Mouse (Mus musculus) liver, embryonic 11.5 days (tissue): ENCODE data around the gene Per1. TPM values are rescaled to one million over a fixed set of nuclear protein-coding genes. Genes with fewer than 3 reads are reported as not detected.

ENCODE experiments used
- ATAC-seq: fragments of 200-750 bp; cut with Nextera tagmentation; replicated peaks from 2 replicates; pipeline ENCODE4 v1.8.0; 2017; ENCODE audit warnings: moderate number of reproducible peaks, mild to moderate bottlenecking, moderate TSS enrichment, moderate library complexity; ENCODE audit not compliant: low FRiP score
- DNase-seq: peaks from one replicate; pipeline ENCODE4 v3.0.0-alpha.2; 2017; ENCODE audit warnings: low spot score
- H3K27ac ChIP-seq: fragments of 300-500 bp; sonication (generic); 2 replicates; pipeline ENCODE4 v1.5.1; 2014; ENCODE audit warnings: mild to moderate bottlenecking, low read depth, low read length, control low read depth
- H3K27me3 ChIP-seq: fragments of 300-500 bp; sonication (generic); replicated peaks from 2 replicates; pipeline ENCODE4 v1.6.1; 2014; ENCODE audit warnings: low read length, mixed read lengths; ENCODE audit not compliant: control insufficient read depth, insufficient read depth
- H3K36me3 ChIP-seq: fragments of 300-500 bp; sonication (generic); 2 replicates; pipeline ENCODE4 v1.6.1; 2014; ENCODE audit warnings: mild to moderate bottlenecking, low read length, moderate library complexity, mixed read lengths; ENCODE audit not compliant: control insufficient read depth, insufficient read depth
- H3K4me1 ChIP-seq: fragments of 300-500 bp; sonication (generic); replicated peaks from 2 replicates; pipeline ENCODE4 v1.6.1; 2014; ENCODE audit warnings: low read length, mixed read lengths; ENCODE audit not compliant: control insufficient read depth, insufficient read depth
- H3K4me2 ChIP-seq: fragments of 300-500 bp; sonication (generic); 2 replicates; pipeline ENCODE4 v1.6.1; 2014; ENCODE audit warnings: mild to moderate bottlenecking, control low read depth, moderate library complexity
- H3K4me3 ChIP-seq: fragments of 300-500 bp; sonication (generic); 2 replicates; pipeline ENCODE4 v1.5.1; 2014; ENCODE audit warnings: low read depth, low read length, control low read depth
- H3K9ac ChIP-seq: fragments of 300-500 bp; sonication (generic); 2 replicates; pipeline ENCODE4 v1.6.1; 2014; ENCODE audit warnings: low read depth, low read length, control low read depth
- H3K9me3 ChIP-seq: fragments of 300-500 bp; sonication (generic); 2 replicates; pipeline ENCODE4 v1.6.1; 2016; ENCODE audit warnings: low read length, inconsistent platforms, mixed read lengths; ENCODE audit not compliant: control insufficient read depth
- WGBS: fragments of 180-500 bp; shearing (Covaris S2); extraction: QIAGEN DNeasy Blood & Tissue Kit; methylation state at CpG from one replicate; pipeline ENCODE4 v1.1.7; 2014; 5-methylcytosine and 5-hydroxymethylcytosine counted together
- polyA plus RNA-seq: library from polyadenylated mRNA; unstranded; fragments of >200 nt; fragmentation: Nextera tagmentation; extraction: Ambion mirVana; gene quantifications from 2 replicates; pipeline ENCODE4 v1.2.1, GENCODE M21; 2014

Gene Per1
- polyA plus RNA-seq, 1 experiment from 2014 or later = 6.6 TPM

DNA sequence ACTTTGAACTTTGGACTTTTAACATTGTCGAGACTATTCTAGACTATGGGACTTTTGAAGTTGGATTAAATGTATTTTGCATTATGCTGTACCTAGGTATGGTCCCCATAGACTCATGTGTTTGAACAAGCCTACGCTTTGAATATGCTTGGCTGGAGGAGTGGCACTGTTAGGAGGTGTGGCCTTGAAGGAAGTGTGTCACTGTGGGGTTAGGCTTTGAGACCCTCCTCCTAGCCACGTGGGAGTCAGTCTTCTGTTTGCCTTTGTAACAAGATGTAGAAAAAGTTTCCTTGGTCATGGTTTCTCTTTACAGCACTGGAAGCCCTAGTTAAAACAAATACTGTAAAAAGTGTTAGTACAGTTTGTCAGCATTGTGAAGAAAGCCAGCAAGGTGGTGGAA, 41.2 kb upstream of the Per1 start:
- Histone ChIP-seq H3K36me3 (peaks cover 27% of the 10 kb centered on the region; the same call in 1 of the 2 replicates), H3K27me3 (no peaks in the 10 kb centered on the region), H3K4me2 (no peak overlapping the region), H3K9me3 (no peaks in the 10 kb centered on the region), H3K4me1 (peaks cover 12% of the 10 kb centered on the region), H3K9ac (no peak overlapping the region), H3K4me3 (no peak overlapping the region), H3K27ac (no peak overlapping the region)
- no peak for ATAC-seq
- DNase-seq = no peak
- WGBS = 68% methylated on average over 3 of the region's 3 CpGs

DNA sequence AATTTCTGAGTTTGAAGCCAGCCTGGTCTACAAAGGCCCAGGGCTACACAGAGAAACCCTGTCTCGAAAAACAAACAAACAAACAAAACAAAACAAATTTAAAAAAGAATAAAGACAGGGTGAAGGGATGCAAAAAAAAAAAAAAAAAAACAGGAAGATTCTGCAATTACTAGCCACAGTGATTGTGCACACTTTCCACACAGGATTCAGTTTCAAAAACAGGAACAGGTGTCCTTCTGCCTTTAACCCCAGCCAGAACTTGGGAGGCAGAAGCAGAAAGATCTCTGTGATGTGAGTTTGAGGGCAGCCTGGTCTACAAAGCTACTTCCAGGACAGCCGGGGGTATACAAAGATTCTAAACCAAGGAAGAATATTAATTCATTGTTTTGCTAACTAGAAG, 36.8 kb upstream of the Per1 start:
- DNase-seq = no peak
- ATAC-seq = no peak
- peak overlapping the region; percentile 62 for H3K9ac ChIP-seq
- H3K9me3 ChIP-seq = no peaks in the 10 kb centered on the region
- WGBS = 66% methylated on average over 2 of the region's 2 CpGs
- peak overlapping the region; percentile 98 for H3K4me2 ChIP-seq
- H3K27ac ChIP-seq = peak overlapping the region; percentile 52; the same call in 1 of the 2 replicates
- no peaks in the 10 kb centered on the region for H3K27me3 ChIP-seq
- peaks cover 22% of the 10 kb centered on the region for H3K4me1 ChIP-seq
- peaks cover 2% of the 10 kb centered on the region; the same call in 1 of the 2 replicates for H3K36me3 ChIP-seq
- H3K4me3 ChIP-seq = peak overlapping the region; percentile 70

DNA sequence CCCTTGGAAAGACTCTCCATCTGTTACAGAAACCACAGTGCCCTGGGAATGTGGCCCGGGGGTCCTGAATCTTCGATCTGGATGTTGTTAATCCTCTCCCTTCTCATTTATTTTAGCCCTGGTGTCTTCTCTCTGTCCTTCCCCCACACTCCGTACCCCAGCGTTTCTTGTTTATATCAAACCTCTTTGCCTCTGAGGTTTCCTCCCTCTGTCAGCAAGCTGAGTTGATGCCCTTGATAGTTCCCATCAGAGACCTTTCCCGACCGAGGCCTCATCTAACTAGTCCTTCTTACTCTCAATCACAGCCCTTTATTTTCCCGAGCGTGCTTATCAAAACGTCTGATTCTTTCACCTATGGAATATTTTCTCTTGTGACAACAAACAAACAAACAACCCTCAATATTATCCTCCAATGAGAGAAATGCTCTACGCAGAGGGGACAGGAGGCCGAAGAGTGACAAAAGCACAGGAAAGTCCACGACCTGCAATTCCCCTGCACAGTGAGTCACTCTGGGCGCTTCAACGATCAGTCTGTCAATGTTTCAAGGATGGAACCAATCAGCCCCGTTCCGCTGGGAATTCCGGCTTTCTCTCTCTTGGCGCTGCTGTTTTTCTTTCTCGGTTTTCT, 36.2 kb upstream of the Per1 start:
- Histone ChIP-seq H3K4me1 (peaks cover 22% of the 10 kb centered on the region), H3K27ac (peak overlapping the region; percentile 52), H3K4me2 (peak overlapping the region; percentile 98), H3K36me3 (no peaks in the 10 kb centered on the region), H3K9me3 (no peaks in the 10 kb centered on the region), H3K9ac (peak overlapping the region; percentile 62), H3K4me3 (peak overlapping the region; percentile 70), H3K27me3 (no peaks in the 10 kb centered on the region)
- no peak for DNase-seq
- ATAC-seq = no peak
- WGBS = 1% methylated on average over 19 of the region's 19 CpGs

DNA sequence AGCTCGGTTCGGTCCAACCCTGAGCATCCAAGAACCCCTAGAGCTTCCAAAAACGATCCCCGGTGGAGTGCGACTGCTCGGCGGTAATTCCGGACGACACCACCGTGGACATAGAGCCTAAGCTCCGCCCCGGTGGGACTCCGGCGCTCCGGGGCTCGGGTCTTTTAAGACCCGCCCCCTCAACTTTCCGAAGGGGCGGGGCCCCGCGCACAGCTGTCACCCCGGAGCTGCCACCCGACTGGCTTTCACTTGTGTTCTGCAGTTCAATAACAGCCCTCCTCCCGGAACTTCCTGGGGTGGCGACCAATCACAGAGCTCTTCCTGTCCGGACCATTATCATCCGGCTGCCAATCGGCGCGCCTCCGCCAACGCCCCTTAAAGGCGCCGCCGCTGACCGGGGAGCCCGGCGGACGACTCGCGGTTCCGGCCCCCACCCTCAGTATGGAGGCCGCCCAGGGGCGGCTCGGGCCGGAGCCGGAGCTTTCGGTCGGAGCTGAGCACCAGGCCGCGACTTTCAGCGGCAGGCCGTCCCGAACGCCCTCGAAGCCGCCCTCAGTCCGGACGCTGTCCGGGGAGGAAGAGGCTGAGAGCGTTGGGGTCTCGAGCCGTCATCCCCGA, 35.6 kb upstream of the Per1 start, which contains the start of gene Borcs6:
Borcs6 (plus strand) TSS at position 361 of the 618 bp plus-strand sequence.
- under 1% methylated on average over 64 of the region's 64 CpGs for WGBS
- DNase-seq = peak; percentile 90

DNA sequence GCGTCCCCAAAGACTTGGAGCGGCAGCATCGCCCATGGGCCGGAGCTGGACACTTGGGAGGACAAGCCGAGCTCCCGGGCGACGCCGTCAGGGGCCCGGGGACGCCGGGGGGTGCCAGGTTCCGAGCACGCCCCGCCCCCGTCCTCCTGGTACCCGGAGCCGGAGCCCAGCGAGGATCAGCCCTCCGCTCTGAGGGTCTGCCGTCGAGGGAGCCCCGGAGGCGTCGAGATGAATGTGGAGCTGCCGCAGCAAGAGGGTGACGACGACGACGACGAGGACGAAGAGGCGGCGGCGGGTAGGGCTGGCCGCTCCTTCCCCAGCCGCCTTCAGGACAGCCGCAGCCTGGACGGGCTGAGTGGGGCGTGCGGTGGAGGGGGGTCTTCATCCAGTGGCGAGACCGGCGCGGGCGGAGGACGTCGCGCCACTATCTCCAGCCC, 35.0 kb upstream of the Per1 start:
- Histone ChIP-seq H3K9ac (peak overlapping the region; percentile 68), H3K9me3 (no peaks in the 10 kb centered on the region), H3K4me1 (peaks cover 28% of the 10 kb centered on the region), H3K4me2 (peak overlapping the region; percentile 98), H3K27me3 (no peaks in the 10 kb centered on the region), H3K27ac (peak overlapping the region; percentile 52), H3K36me3 (no peaks in the 10 kb centered on the region), H3K4me3 (peak overlapping the region; percentile 70)
- under 1% methylated on average over 49 of the region's 49 CpGs for WGBS
- DNase-seq = no peak
- 0 out of 2 replicates have a peak, but pooled peaks have one; percentile 1 for ATAC-seq

More for the DNA sequence above, 35.6 kb upstream of the Per1 start, which contains the start of gene Borcs6:
- ATAC-seq = peak; percentile 85
- Histone ChIP-seq H3K27ac (peak within 1 kb of the TSS; percentile 52), H3K36me3 (no peaks in the 10 kb centered on the region), H3K9ac (peak within 1 kb of the TSS; percentile 68), H3K4me2 (peak within 1 kb of the TSS; percentile 98), H3K4me3 (peak within 1 kb of the TSS; percentile 70), H3K9me3 (no peaks in the 10 kb centered on the region), H3K4me1 (peaks cover 28% of the 10 kb centered on the region), H3K27me3 (no peaks in the 10 kb centered on the region)

DNA sequence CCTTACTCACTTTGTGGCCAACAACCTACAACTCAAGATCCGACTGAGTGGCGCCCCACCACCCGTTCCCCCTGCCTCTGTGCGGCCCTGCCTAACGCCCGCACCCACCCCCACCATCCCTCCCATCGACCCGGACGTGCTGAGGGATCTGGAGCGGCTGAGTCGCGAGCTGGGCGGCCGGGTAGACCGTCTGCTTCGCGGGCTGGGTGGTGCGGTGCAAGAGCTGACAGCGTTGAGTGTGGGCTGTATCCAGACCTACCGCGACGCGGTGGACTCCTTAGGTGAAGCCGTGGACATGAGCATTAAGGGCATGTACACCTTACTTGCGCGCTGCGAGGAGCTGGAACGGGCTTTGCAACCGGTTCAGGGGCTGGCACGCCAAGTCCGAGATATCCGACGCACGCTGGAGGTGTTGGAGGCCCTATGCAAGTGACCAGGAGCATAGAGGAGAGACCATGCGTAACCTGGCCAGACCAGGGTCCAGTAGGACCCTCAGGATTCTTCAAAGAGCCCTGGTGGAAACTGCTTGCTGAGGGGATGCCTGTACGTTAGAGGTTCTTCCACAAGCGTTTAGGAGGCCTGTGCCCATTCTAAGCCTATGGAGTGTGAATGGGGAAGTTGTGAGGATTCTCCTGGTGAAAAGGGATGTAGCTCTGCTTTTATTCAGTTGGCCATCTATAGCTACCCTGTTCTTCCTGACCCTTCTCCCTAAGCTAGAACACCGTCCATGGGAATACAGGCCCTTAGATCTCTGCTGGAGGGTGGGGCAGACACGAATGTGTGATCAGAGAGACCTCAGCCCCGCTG, 34.4 kb upstream of the Per1 start:
- no peaks in the 10 kb centered on the region for H3K36me3 ChIP-seq

DNA sequence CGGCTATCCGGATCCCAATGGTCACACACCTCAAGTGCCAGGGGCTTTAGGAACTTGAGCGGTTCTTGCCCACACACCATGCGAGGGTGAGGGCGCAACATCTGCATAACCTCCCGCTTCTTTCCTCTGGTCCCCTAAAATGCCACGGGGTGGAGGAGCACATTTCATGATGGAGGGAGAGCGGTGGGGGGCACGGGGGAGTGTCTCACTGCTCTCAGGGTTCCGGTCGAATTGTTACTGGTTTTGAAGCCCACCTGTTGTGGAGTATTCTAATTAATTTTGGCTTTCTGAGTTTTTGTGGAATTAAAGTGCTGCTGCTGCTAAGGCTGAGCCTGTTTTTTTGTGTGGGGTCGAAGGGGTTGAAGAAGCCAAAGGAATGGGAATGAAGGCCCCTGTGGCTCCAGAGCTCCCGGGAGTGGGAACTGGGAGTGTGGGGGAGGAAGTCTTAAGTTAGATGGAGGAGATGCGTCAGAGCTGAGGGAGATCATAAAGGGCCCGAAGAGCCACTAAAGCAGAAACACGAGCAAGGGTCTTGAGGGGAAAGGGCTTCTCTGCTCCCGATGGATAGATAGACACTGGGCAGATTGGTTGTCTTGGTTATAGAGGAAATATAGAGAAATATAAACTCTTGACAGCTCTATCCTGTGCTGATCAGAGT, 33.6 kb upstream of the Per1 start:
- H3K4me2 ChIP-seq = peak overlapping the region; percentile 98
- no peaks in the 10 kb centered on the region for H3K36me3 ChIP-seq
- peaks cover 32% of the 10 kb centered on the region for H3K4me1 ChIP-seq
- H3K27ac ChIP-seq = no peak overlapping the region
- 20% methylated on average over 17 of the region's 17 CpGs for WGBS
- no peak for ATAC-seq
- H3K9ac ChIP-seq = peak overlapping the region; percentile 68
- no peaks in the 10 kb centered on the region for H3K27me3 ChIP-seq
- no peak for DNase-seq
- peak overlapping the region; percentile 70 for H3K4me3 ChIP-seq
- H3K9me3 ChIP-seq = no peaks in the 10 kb centered on the region

More for the DNA sequence above, 34.4 kb upstream of the Per1 start:
- peaks cover 28% of the 10 kb centered on the region for H3K4me1 ChIP-seq
- DNase-seq = peak; percentile 53
- WGBS = 2% methylated on average over 40 of the region's 40 CpGs
- peak overlapping the region; percentile 70 for H3K4me3 ChIP-seq
- peak overlapping the region; percentile 52 for H3K27ac ChIP-seq
- no peak; the same call in 1 of the 2 replicates for ATAC-seq
- peak overlapping the region; percentile 98 for H3K4me2 ChIP-seq
- no peaks in the 10 kb centered on the region for H3K9me3 ChIP-seq
- no peaks in the 10 kb centered on the region for H3K27me3 ChIP-seq
- H3K9ac ChIP-seq = peak overlapping the region; percentile 68

DNA sequence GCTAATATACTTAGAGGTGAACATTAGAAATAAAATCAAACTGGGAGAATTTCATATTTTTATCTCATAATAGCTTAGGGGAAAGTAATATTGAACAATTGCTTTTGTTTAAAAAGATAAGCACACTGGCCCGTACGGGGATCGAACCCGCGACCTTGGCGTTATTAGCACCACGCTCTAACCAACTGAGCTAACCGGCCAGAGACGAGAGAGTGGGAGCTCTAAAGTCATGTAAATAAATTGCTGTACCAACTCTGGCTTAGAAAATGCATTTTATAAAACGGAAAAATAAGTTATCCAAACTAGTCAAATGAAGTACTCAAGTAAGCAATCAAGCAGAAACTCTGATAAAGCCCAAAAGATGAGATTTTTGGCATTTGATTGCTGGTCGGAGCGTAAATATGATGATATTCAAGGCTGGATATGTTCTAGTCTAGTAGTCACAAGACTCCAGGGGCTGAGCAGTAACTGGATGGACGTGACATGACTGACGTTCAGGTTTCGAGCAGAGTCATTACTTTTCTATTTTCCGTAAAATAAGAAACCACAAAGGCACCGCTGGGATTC, 32.7 kb upstream of the Per1 start:
- H3K4me1 ChIP-seq = peaks cover 39% of the 10 kb centered on the region
- no peaks in the 10 kb centered on the region for H3K36me3 ChIP-seq
- peak overlapping the region; percentile 61; the same call in 1 of the 2 replicates for H3K9ac ChIP-seq
- peak; percentile 74 for DNase-seq
- under 1% methylated on average over 17 of the region's 17 CpGs for WGBS
- ATAC-seq = no peak
- H3K4me2 ChIP-seq = peak overlapping the region; percentile 98
- no peaks in the 10 kb centered on the region for H3K27me3 ChIP-seq
- H3K4me3 ChIP-seq = peak overlapping the region; percentile 70
- no peaks in the 10 kb centered on the region for H3K9me3 ChIP-seq
- peak overlapping the region; percentile 4; the same call in 1 of the 2 replicates for H3K27ac ChIP-seq
